Mouse (Mus musculus): ENCODE data around the gene Fign. TPM values are rescaled to one million over a fixed set of nuclear protein-coding genes. Genes with fewer than 3 reads are reported as not detected.
A peak's percentile ranks its signal among the peaks of the same experiment; 100 is the strongest.

The Fign gene
- polyA plus RNA-seq, 1 experiment from 2014 or later: 6.0 TPM

DNA sequence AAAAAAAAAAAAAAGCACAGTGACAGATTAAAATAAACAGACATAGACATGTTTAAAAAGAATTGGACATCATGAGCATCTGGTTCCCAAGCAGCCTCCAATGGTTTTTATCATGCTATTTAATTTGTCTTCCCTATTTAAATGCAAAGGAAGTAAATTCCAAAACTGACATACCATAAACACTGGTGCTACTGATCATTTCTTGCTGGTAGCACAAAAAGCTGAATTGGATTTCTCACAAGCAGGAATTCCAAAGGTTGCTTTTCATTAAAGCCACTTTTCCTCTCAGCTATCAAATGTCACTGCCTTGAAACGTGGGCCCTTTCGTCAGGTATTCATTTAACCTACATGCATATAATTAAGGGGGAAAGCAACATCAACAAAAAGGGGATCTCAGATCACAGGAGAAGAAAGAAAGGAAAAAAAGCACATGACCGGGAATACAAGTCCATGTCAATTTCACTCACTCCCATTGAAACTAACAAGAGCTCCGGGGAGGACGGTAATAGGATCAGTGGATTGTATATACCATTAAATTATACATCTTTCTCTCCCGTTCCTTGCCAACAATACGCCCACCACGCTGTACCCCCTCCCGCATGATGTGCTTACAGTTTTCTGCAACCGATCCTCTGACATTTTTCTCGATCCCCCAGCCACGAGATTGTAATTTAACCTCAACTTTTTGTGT, 972 bp downstream of the Fign start:
- Histone ChIP-seq H3K4me3 (ENCODE audit: low read depth, low read length) (peak overlapping the region; percentile 75), H3K36me3 (ENCODE audit: control insufficient read depth, insufficient read depth, low read length) (no peaks in the 10 kb centered on the region), H3K27me3 (replicated peaks; ENCODE audit: control insufficient read depth, insufficient read depth, low read length) (no peaks in the 10 kb centered on the region), H3K4me1 (ENCODE audit: control insufficient read depth, insufficient read depth, low read length) (0 out of 2 replicates have a peak, but pooled peaks cover 4% of the 10 kb centered on the region), H3K4me2 (ENCODE audit: low read depth, low read length) (peak overlapping the region; percentile 92), H3K27ac (replicated peaks; ENCODE audit: low read depth, low read length) (peak overlapping the region; percentile 97), H3K9ac (ENCODE audit: low read depth, low read length) (peak overlapping the region; percentile 93), H3K9me3 (ENCODE audit: control insufficient read depth, low read length) (no peaks in the 10 kb centered on the region)
- ATAC-seq (ENCODE audit: low read depth) (peak; percentile 67; the same call in 1 of the 2 replicates), DNase-seq (ENCODE audit: low spot score) (peak; percentile 84)
- under 1% methylated on average over 12 of the region's 12 CpGs for WGBS

DNA sequence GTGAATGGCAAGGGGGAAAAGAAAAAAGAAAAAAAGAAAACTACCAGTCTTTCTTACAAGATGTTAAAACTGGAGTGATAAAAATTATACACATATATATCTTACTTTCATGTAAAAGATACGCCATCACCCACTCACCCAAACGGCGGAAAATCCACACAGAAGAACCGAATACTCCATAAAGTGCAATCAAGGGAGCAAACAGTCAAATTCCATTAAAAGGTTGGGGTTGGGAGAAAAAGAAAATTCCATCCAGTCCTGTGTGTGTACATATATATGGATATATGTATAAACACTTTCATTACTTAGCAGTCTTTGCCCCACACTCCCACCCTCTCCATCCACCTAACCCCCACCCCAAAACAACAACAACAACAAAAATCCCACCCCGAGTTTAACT, 1.7 kb downstream of the Fign start:
- no peak for DNase-seq (ENCODE audit: low spot score)
- WGBS: 34% methylated on average over 5 of the region's 5 CpGs
- H3K27me3 ChIP-seq (replicated peaks; ENCODE audit: control insufficient read depth, insufficient read depth, low read length): no peaks in the 10 kb centered on the region
- no peaks in the 10 kb centered on the region for H3K36me3 ChIP-seq (ENCODE audit: control insufficient read depth, insufficient read depth, low read length)
- 0 out of 2 replicates have a peak, but pooled peaks cover 4% of the 10 kb centered on the region for H3K4me1 ChIP-seq (ENCODE audit: control insufficient read depth, insufficient read depth, low read length)
- peak overlapping the region; percentile 92 for H3K4me2 ChIP-seq (ENCODE audit: low read depth, low read length)
- ATAC-seq (ENCODE audit: low read depth): no peak
- no peaks in the 10 kb centered on the region for H3K9me3 ChIP-seq (ENCODE audit: control insufficient read depth, low read length)
- peak overlapping the region; percentile 45; the same call in 1 of the 2 replicates for H3K9ac ChIP-seq (ENCODE audit: low read depth, low read length)
- H3K4me3 ChIP-seq (ENCODE audit: low read depth, low read length): peak overlapping the region; percentile 75
- H3K27ac ChIP-seq (replicated peaks; ENCODE audit: low read depth, low read length): no peak overlapping the region

- H3K27me3 ChIP-seq (replicated peaks; ENCODE audit: control insufficient read depth, insufficient read depth, low read length): no peaks in the 10 kb centered on the region
- DNase-seq (ENCODE audit: low spot score) (no peak), ATAC-seq (ENCODE audit: low read depth) (no peak)
- 28% methylated on average over 5 of the region's 5 CpGs for WGBS
- peak overlapping the region; percentile 92 for H3K4me2 ChIP-seq (ENCODE audit: low read depth, low read length)
- peak overlapping the region; percentile 75 for H3K4me3 ChIP-seq (ENCODE audit: low read depth, low read length)
- H3K27ac ChIP-seq (replicated peaks; ENCODE audit: low read depth, low read length): no peak overlapping the region
- 0 out of 2 replicates have a peak, but pooled peaks cover 4% of the 10 kb centered on the region for H3K4me1 ChIP-seq (ENCODE audit: control insufficient read depth, insufficient read depth, low read length)
- H3K36me3 ChIP-seq (ENCODE audit: control insufficient read depth, insufficient read depth, low read length): no peaks in the 10 kb centered on the region
- peak overlapping the region; percentile 0; the same call in 1 of the 2 replicates for H3K9ac ChIP-seq (ENCODE audit: low read depth, low read length)
- no peaks in the 10 kb centered on the region for H3K9me3 ChIP-seq (ENCODE audit: control insufficient read depth, low read length)
Observed at GRCm38 (mm10) chr2:64095561-64095960, 2.3 kb downstream of the Fign start.

GRCm38 (mm10) chr2:64093087-64093486, 4.8 kb downstream of the Fign start:
- H3K27me3 ChIP-seq (replicated peaks; ENCODE audit: control insufficient read depth, insufficient read depth, low read length): no peaks in the 10 kb centered on the region

DNA sequence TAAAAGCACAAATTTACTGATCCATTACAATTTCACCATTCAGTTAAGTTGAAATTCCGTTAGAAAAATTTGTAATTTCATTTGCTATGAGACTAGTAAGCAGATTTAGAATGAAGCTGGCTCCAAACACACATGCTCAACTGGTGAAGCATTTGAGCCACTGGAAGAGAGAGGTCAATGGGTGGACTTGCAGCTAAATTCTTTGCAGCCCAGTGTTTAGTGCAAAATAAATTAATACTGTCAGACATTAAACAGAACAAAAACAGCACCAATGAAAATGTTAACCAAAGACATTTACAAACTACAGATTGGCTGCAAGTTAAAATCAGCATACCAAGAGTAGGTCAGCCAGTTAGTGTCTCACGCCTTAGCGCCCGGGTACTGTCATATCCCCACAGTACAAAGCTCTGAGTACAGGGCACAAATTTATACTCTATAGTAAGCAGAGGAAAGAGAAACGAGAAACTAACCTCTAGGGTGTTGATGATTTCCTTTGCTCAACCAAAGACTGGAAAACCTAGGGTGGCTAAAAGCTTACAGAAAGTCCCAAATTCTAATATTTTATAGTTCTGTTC, 13.9 kb downstream of the Fign start:
- 68% methylated on average over 5 of the region's 5 CpGs for WGBS
- H3K36me3 ChIP-seq (ENCODE audit: control insufficient read depth, insufficient read depth, low read length): no peaks in the 10 kb centered on the region
- DNase-seq (ENCODE audit: low spot score): no peak
- no peak overlapping the region for H3K9ac ChIP-seq (ENCODE audit: low read depth, low read length)
- no peak overlapping the region for H3K4me2 ChIP-seq (ENCODE audit: low read depth, low read length)
- H3K4me3 ChIP-seq (ENCODE audit: low read depth, low read length): no peak overlapping the region
- no peak for ATAC-seq (ENCODE audit: low read depth)
- no peak overlapping the region for H3K27ac ChIP-seq (replicated peaks; ENCODE audit: low read depth, low read length)
- no peaks in the 10 kb centered on the region for H3K27me3 ChIP-seq (replicated peaks; ENCODE audit: control insufficient read depth, insufficient read depth, low read length)
- 0 out of 2 replicates have a peak, but pooled peaks cover 5% of the 10 kb centered on the region for H3K4me1 ChIP-seq (ENCODE audit: control insufficient read depth, insufficient read depth, low read length)
- no peaks in the 10 kb centered on the region for H3K9me3 ChIP-seq (ENCODE audit: control insufficient read depth, low read length)

More at GRCm38 (mm10) chr2:64093087-64093486, 4.8 kb downstream of the Fign start:
- Histone ChIP-seq H3K9me3 (ENCODE audit: control insufficient read depth, low read length) (no peaks in the 10 kb centered on the region), H3K9ac (ENCODE audit: low read depth, low read length) (0 out of 2 replicates have a peak overlapping the region, but pooled peaks have one; percentile 25), H3K4me2 (ENCODE audit: low read depth, low read length) (peak overlapping the region; percentile 23; the same call in 1 of the 2 replicates), H3K4me1 (ENCODE audit: control insufficient read depth, insufficient read depth, low read length) (0 out of 2 replicates have a peak, but pooled peaks cover 4% of the 10 kb centered on the region), H3K36me3 (ENCODE audit: control insufficient read depth, insufficient read depth, low read length) (no peaks in the 10 kb centered on the region), H3K27ac (replicated peaks; ENCODE audit: low read depth, low read length) (no peak overlapping the region), H3K4me3 (ENCODE audit: low read depth, low read length) (no peak overlapping the region)
- no peak for ATAC-seq (ENCODE audit: low read depth)
- 54% methylated on average over 6 of the region's 6 CpGs for WGBS
- no peak for DNase-seq (ENCODE audit: low spot score)

DNA sequence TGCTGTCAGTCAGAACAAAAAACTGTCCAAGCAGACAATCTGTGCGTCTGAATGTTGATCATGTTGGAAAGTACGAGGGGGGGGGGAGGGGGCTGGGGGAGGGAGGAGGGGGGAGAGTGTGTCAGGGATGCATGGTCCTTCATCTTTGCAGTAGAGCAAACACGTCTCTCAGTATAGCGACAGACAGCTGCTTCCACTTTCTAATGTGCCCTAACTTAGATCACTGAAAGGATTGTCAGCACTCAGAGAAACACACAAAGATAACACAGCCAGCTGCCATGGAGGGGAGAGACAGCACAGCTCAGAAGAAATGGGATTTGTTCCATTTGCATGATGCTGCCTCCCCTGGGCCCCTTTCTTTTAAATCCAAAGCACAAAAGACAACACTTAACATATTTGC, 18.1 kb downstream of the Fign start:
- Histone ChIP-seq H3K4me3 (ENCODE audit: low read depth, low read length) (no peak overlapping the region), H3K9me3 (ENCODE audit: control insufficient read depth, low read length) (no peaks in the 10 kb centered on the region), H3K4me1 (ENCODE audit: control insufficient read depth, insufficient read depth, low read length) (peaks cover 23% of the 10 kb centered on the region), H3K9ac (ENCODE audit: low read depth, low read length) (no peak overlapping the region), H3K27me3 (replicated peaks; ENCODE audit: control insufficient read depth, insufficient read depth, low read length) (no peaks in the 10 kb centered on the region), H3K36me3 (ENCODE audit: control insufficient read depth, insufficient read depth, low read length) (no peaks in the 10 kb centered on the region), H3K4me2 (ENCODE audit: low read depth, low read length) (no peak overlapping the region), H3K27ac (replicated peaks; ENCODE audit: low read depth, low read length) (no peak overlapping the region)
- 10% methylated on average over 4 of the region's 4 CpGs for WGBS
- ATAC-seq (ENCODE audit: low read depth): peak; percentile 60; the same call in 1 of the 2 replicates
- peak; percentile 63 for DNase-seq (ENCODE audit: low spot score)

DNA sequence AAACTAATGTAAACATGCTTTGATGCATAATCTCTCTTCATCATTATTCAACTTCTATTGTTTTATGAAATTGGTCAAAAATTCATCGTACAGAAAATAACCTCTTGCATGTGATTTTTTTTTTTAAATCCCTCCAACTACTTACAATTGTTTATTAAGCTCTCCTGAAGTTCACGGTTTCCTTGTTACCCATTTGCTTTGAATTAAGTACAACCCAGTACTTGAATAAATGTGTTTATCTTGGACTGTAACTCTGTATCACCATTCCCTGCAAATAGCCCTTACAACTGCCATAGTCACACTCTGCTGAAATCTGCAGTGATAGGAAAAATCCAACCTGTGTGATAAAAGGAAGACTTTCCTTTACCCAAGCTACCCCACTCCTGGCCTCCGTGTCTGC, 19.3 kb downstream of the Fign start:
- H3K27me3 ChIP-seq (replicated peaks; ENCODE audit: control insufficient read depth, insufficient read depth, low read length): no peaks in the 10 kb centered on the region
- no peak overlapping the region for H3K4me3 ChIP-seq (ENCODE audit: low read depth, low read length)
- no peak overlapping the region for H3K27ac ChIP-seq (replicated peaks; ENCODE audit: low read depth, low read length)
- no peak overlapping the region for H3K4me2 ChIP-seq (ENCODE audit: low read depth, low read length)
- WGBS: 48% methylated on average over 3 of the region's 3 CpGs
- ATAC-seq (ENCODE audit: low read depth) (no peak), DNase-seq (ENCODE audit: low spot score) (no peak)
- H3K36me3 ChIP-seq (ENCODE audit: control insufficient read depth, insufficient read depth, low read length): no peaks in the 10 kb centered on the region
- H3K9me3 ChIP-seq (ENCODE audit: control insufficient read depth, low read length): no peaks in the 10 kb centered on the region
- H3K9ac ChIP-seq (ENCODE audit: low read depth, low read length): no peak overlapping the region
- H3K4me1 ChIP-seq (ENCODE audit: control insufficient read depth, insufficient read depth, low read length): peaks cover 24% of the 10 kb centered on the region

DNA sequence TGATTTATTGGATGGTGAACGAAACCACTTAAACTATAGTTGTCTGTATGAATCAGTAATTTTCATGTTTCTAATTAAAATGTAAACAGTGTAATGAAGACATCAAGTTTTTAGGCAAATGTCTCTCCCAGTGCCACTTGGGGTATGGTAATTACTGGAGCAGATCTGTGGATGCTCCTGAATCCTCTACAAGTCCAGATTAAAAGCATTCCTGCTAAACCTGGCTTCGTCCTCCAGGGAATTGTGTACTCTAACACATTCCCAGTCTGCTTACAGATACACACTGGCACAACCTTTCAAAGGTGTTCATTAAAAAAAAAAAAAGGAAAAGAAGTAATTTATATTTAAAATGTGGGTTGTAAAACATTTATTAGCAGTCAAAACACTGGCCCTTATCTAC, 20.0 kb downstream of the Fign start:
- DNase-seq (ENCODE audit: low spot score) (no peak), ATAC-seq (ENCODE audit: low read depth) (no peak)
- Histone ChIP-seq H3K27me3 (replicated peaks; ENCODE audit: control insufficient read depth, insufficient read depth, low read length) (no peaks in the 10 kb centered on the region), H3K36me3 (ENCODE audit: control insufficient read depth, insufficient read depth, low read length) (no peaks in the 10 kb centered on the region), H3K4me1 (ENCODE audit: control insufficient read depth, insufficient read depth, low read length) (peaks cover 24% of the 10 kb centered on the region), H3K9ac (ENCODE audit: low read depth, low read length) (no peak overlapping the region), H3K27ac (replicated peaks; ENCODE audit: low read depth, low read length) (no peak overlapping the region), H3K4me2 (ENCODE audit: low read depth, low read length) (no peak overlapping the region), H3K9me3 (ENCODE audit: control insufficient read depth, low read length) (no peaks in the 10 kb centered on the region), H3K4me3 (ENCODE audit: low read depth, low read length) (no peak overlapping the region)
- 67% methylated on average over 2 of the region's 2 CpGs for WGBS

Measured in embryonic facial prominence, embryonic 14.5 days (tissue).